Mouse (Mus musculus) small intestine, adult 2 months (tissue): ENCODE measurements around the gene Lzts2. TPM values are rescaled to one million over a fixed set of nuclear protein-coding genes. Genes with fewer than 3 reads are reported as not detected.

Source experiments
- H3K27ac ChIP-seq: fragments of 200-500 bp; 2 replicates; pipeline ENCODE4 v1.5.1; 2012; ENCODE audit warnings: low read depth, low read length, control low read depth, inconsistent platforms; ENCODE audit not compliant: insufficient read depth
- H3K27me3 ChIP-seq: fragments of 200-500 bp; 2 replicates; pipeline ENCODE4 v1.6.1; 2012; ENCODE audit warnings: mild to moderate bottlenecking, moderate library complexity, low read length, inconsistent platforms; ENCODE audit not compliant: control insufficient read depth, insufficient read depth
- H3K36me3 ChIP-seq: fragments of 200-500 bp; 2 replicates; pipeline ENCODE4 v1.6.1; 2012; ENCODE audit warnings: mild to moderate bottlenecking, low read length, control low read depth, inconsistent platforms; ENCODE audit not compliant: control insufficient read depth, insufficient read depth
- H3K4me1 ChIP-seq: fragments of 200-500 bp; 2 replicates; pipeline ENCODE4 v1.6.1; 2012; ENCODE audit warnings: low read length, inconsistent platforms, mixed read lengths; ENCODE audit not compliant: control insufficient read depth, insufficient read depth, insufficient read length
- H3K4me3 ChIP-seq: fragments of 200-500 bp; 2 replicates; pipeline ENCODE4 v1.5.1; 2012; ENCODE audit warnings: low read depth, mild to moderate bottlenecking, control low read depth, inconsistent platforms, low read length, moderate library complexity
- CTCF ChIP-seq: fragments of 200-500 bp; IDR thresholded peaks from 2 replicates; pipeline ENCODE4 v1.5.1; 2012; ENCODE audit warnings: low read depth, mild to moderate bottlenecking, control low read depth, inconsistent platforms, low read length, moderate library complexity, mixed read lengths; ENCODE audit not compliant: insufficient replicate concordance, insufficient read length; ENCODE audit errors: extremely low read depth
- POLR2A ChIP-seq: fragments of 200-500 bp; IDR thresholded peaks from 2 replicates; pipeline ENCODE4 v1.6.1; 2012; ENCODE audit warnings: low read depth, mild to moderate bottlenecking, control low read depth, inconsistent platforms, low read length, moderate library complexity
- WGBS: fragments of 180-500 bp; shearing (Covaris S2); methylation state at CpG from one replicate; pipeline ENCODE4 v1.1.7; 2018; 5-methylcytosine and 5-hydroxymethylcytosine counted together
- polyA plus RNA-seq: library from polyadenylated mRNA; depleted of rRNA; stranded (reverse); fragments of >200 nt; gene quantifications from 2 replicates; pipeline ENCODE4 v1.2.3, GENCODE M21; 2012; rRNA removed

Lzts2 gene
- polyA plus RNA-seq, 1 experiment, result 50.4 TPM

GRCm38 (mm10) chr19:45073871-45074542 lies 59.8 kb downstream of the Lzts2 start:
- Histone ChIP-seq H3K4me1 (peaks cover 6% of the 10 kb centered on the region), H3K4me3 (peak overlapping the region; percentile 71), H3K27ac (no peak overlapping the region), H3K36me3 (no peaks in the 10 kb centered on the region), H3K27me3 (peaks cover 19% of the 10 kb centered on the region)
- 7% methylated on average over 20 of the region's 20 CpGs for WGBS
- TF ChIP-seq CTCF (peak; percentile 89), POLR2A (no peak)

GRCm38 (mm10) chr19:45074580-45075322 lies 60.5 kb downstream of the Lzts2 start, which contains the start of gene Kazald1:
Kazald1 (plus strand) TSS chr19:45075241.
- Histone ChIP-seq H3K27ac (peak within 1 kb of the TSS; percentile 89), H3K27me3 (peaks cover 20% of the 10 kb centered on the region), H3K4me3 (peak within 1 kb of the TSS; percentile 71), H3K4me1 (peaks cover 7% of the 10 kb centered on the region), H3K36me3 (no peaks in the 10 kb centered on the region)
- TF ChIP-seq POLR2A, result peak; percentile 61; the same call in 1 of the 2 replicates
- no peak for TF ChIP-seq CTCF
- WGBS, result 1% methylated on average over 45 of the region's 45 CpGs

- Histone ChIP-seq H3K27ac (peak overlapping the region; percentile 36; the same call in 1 of the 2 replicates), H3K4me1 (peaks cover 10% of the 10 kb centered on the region), H3K4me3 (peak overlapping the region; percentile 71), H3K27me3 (peaks cover 27% of the 10 kb centered on the region), H3K36me3 (no peaks in the 10 kb centered on the region)
- WGBS, result under 1% methylated on average over 32 of the region's 32 CpGs
- TF ChIP-seq POLR2A, result no peak
- TF ChIP-seq CTCF, result peak; percentile 11; the same call in 1 of the 2 replicates
These were observed 61.3 kb downstream of the Lzts2 start for GRCm38 (mm10) chr19:45075323-45076035.

GRCm38 (mm10) chr19:45076036-45076575 lies 61.9 kb downstream of the Lzts2 start:
- 18% methylated on average over 17 of the region's 17 CpGs for WGBS
- TF ChIP-seq POLR2A (no peak), CTCF (no peak)
- H3K27ac ChIP-seq, result no peak overlapping the region
- no peaks in the 10 kb centered on the region for H3K36me3 ChIP-seq
- H3K4me3 ChIP-seq, result peak overlapping the region; percentile 71
- H3K27me3 ChIP-seq, result peaks cover 34% of the 10 kb centered on the region
- H3K4me1 ChIP-seq, result peaks cover 12% of the 10 kb centered on the region

Other genes starting within 250 kb of the Lzts2 start
- 38.5 and 43.9 TPM in 2 replicates for gene Slf2, start 83.3 kb upstream of the Lzts2 start, polyA plus RNA-seq
- 139 and 344 TPM in 2 replicates for gene Sema4g, start 25.3 kb upstream of the Lzts2 start, polyA plus RNA-seq
- 4.1 and 5.9 TPM in 2 replicates for gene Twnk, start 8.8 kb upstream of the Lzts2 start, polyA plus RNA-seq
- gene Mrpl43, start 8.0 kb upstream of the Lzts2 start, polyA plus RNA-seq, result 71.9 and 126 TPM in 2 replicates
- gene Pdzd7, start 31.3 kb downstream of the Lzts2 start, polyA plus RNA-seq, result 0.29 and 1.2 TPM in 2 replicates
- gene Sfxn3, start 33.1 kb downstream of the Lzts2 start, polyA plus RNA-seq, result 8.8 and 9.5 TPM in 2 replicates
- gene Kazald1, start 60.8 kb downstream of the Lzts2 start, polyA plus RNA-seq, result 2.2 and 2.4 TPM in 2 replicates
- not detected in 2 replicates for gene Tlx1, start 136.3 kb downstream of the Lzts2 start, polyA plus RNA-seq
- gene Lbx1, start 221.4 kb downstream of the Lzts2 start, polyA plus RNA-seq, result not detected in 2 replicates